Mouse (Mus musculus): ENCODE results near the gene Fam198b. TPM values are rescaled to one million over a fixed set of nuclear protein-coding genes. Genes with fewer than 3 reads are reported as not detected.

Fam198b gene
- polyA plus RNA-seq, 1 experiment from 2014 or later, result 1.7 TPM

DNA sequence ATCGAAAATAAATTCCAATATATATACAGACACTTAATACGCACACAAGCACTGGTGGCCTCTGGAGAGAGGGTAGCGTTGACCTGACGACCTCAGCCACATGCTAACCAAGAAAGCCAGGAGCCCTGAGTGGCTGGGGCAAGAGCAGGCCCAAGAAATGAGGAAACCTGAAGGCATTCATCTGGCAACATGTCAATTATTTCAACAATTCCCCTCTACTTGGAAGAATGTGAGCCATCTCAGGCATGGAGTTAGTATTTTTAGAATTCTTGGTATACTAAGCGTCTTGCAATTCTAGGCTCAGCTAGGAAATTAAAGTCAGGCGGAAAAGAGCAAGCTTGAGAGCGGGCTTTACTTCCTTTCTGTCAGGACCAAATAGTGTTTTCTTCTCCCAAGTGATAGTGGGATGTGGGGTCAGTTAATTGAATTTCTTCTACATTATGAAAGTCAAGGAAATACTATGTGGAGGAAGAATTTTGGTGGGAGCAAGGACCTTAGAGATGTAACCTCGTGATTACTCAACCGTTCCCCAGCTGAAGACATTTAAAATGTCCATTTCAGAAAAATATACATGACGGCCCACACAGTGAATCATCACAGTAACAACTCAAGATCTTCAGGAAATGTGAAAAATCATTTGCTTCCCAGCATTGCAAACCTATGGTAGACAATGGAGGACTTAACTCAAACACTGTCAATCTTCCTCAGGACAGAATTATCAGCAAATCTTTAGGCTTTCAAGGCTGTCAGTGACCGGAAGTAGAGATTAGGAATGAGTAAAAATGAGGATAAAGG is 93.5 kb downstream of the Fam198b start:
- WGBS, result 77% methylated on average over 11 of the region's 11 CpGs
- peak; percentile 41 for DNase-seq (ENCODE audit: low spot score)
- Histone ChIP-seq H3K36me3 (no peaks in the 10 kb centered on the region), H3K4me3 (no peak overlapping the region), H3K27ac (peak overlapping the region; percentile 13; the same call in 1 of the 2 replicates), H3K4me1 (replicated peaks) (peaks cover 17% of the 10 kb centered on the region), H3K27me3 (ENCODE audit: insufficient read depth, poor library complexity, severe bottlenecking) (no peaks in the 10 kb centered on the region), H3K9me3 (no peaks in the 10 kb centered on the region)

DNA sequence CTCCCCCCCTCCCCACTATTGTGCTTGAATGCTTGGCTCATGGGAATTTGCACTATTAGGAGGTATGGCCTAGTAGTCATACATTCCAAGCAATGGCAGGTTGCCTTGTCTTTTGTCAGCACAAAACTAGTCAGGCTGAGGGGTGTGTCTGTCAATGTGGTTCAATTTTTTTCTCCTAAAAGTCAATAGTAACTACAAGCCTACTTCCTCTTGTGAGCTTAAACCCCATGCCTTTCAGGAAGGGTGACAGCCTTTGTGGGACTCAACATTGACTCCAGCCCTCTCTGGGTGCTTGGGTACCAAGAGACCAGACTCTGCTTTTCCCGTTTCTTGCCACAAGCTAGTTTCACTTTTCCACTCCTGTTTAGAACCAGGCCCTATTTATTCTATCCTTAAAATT is 96.4 kb downstream of the Fam198b start:
- DNase-seq (ENCODE audit: low spot score), result no peak
- WGBS, result 76% methylated on average over 1 of the region's 1 CpGs
- no peaks in the 10 kb centered on the region for H3K27me3 ChIP-seq (ENCODE audit: insufficient read depth, poor library complexity, severe bottlenecking)
- no peak overlapping the region for H3K27ac ChIP-seq
- no peaks in the 10 kb centered on the region for H3K9me3 ChIP-seq
- H3K4me1 ChIP-seq (replicated peaks), result peaks cover 9% of the 10 kb centered on the region; the same call in 1 of the 2 replicates
- no peaks in the 10 kb centered on the region for H3K36me3 ChIP-seq
- H3K4me3 ChIP-seq, result no peak overlapping the region

DNA sequence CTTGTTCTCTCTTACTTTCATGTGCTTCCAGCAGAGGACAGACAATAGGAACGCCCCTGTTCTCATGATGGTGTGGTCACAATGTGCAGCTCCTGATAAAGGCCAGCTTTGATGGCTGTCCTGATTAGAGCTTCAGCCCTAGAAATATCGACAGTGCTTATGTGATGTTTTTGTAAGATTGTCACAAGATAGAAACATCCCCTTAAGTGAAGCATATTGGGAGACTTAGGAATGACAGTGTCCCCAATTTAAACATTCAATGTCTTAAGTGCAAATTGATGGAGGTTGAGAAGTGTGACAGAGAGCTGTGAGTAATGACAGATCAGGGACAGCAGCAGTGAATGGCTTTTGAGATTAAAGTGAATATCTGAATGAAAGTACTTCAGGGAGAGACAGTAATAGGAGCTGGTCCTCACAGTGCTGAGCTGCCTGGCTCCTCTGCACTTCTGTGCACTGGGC is 99.7 kb downstream of the Fam198b start:
- no peaks in the 10 kb centered on the region for H3K4me1 ChIP-seq (replicated peaks)
- H3K27me3 ChIP-seq (ENCODE audit: insufficient read depth, poor library complexity, severe bottlenecking), result no peaks in the 10 kb centered on the region
- no peaks in the 10 kb centered on the region for H3K36me3 ChIP-seq
- 68% methylated on average over 2 of the region's 2 CpGs for WGBS
- peak overlapping the region; percentile 23; the same call in 1 of the 2 replicates for H3K27ac ChIP-seq
- no peaks in the 10 kb centered on the region for H3K9me3 ChIP-seq
- DNase-seq (ENCODE audit: low spot score), result no peak
- H3K4me3 ChIP-seq, result no peak overlapping the region

DNA sequence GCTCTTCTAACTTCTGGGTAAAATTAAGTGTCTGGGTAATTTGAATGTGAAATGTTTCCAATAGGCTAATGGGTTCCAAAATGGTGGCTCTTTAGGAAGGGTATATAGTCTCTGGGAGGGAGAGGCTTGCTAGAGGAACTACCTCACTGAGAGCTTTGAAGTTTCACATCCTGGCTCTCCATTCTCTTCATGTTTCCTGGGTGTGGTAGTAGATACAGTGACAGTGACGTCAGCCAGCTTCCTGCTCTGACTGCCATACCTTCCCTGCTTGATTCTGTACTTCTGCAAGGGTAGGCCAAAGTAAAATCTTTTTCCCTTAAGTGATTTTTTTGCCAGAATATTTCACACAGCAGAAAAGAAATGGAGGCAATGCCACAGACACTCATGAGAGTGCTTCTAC is 100.2 kb downstream of the Fam198b start:
- H3K4me3 ChIP-seq, result no peak overlapping the region
- no peaks in the 10 kb centered on the region for H3K36me3 ChIP-seq
- H3K4me1 ChIP-seq (replicated peaks), result no peaks in the 10 kb centered on the region
- no peaks in the 10 kb centered on the region for H3K27me3 ChIP-seq (ENCODE audit: insufficient read depth, poor library complexity, severe bottlenecking)
- no peaks in the 10 kb centered on the region for H3K9me3 ChIP-seq
- DNase-seq (ENCODE audit: low spot score), result no peak
- 69% methylated on average over 1 of the region's 1 CpGs for WGBS
- H3K27ac ChIP-seq, result no peak overlapping the region

DNA sequence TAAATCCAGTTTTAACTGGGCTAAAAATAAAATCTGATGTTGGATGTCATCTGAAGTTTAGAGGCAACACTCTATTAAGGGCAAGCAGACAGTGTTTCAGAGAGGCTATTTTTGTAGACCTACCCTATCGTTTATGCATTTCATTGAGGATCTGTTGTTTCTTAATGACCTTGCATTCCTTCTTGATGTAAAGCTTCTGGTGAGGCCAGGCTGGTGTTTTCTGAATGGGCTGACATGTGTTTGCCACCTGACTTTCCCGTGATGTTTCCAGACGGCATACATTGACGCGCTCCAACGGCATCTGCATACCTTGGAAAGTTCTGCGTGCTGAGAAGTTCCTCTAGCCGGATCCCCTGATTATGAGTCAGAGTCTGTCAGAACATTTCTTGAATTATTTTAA is 104.9 kb downstream of the Fam198b start:
- no peaks in the 10 kb centered on the region for H3K4me1 ChIP-seq (replicated peaks)
- no peak for DNase-seq (ENCODE audit: low spot score)
- H3K27me3 ChIP-seq (ENCODE audit: insufficient read depth, poor library complexity, severe bottlenecking), result no peaks in the 10 kb centered on the region
- H3K36me3 ChIP-seq, result no peaks in the 10 kb centered on the region
- no peak overlapping the region for H3K4me3 ChIP-seq
- H3K9me3 ChIP-seq, result no peaks in the 10 kb centered on the region
- WGBS, result 72% methylated on average over 8 of the region's 8 CpGs
- no peak overlapping the region for H3K27ac ChIP-seq

DNA sequence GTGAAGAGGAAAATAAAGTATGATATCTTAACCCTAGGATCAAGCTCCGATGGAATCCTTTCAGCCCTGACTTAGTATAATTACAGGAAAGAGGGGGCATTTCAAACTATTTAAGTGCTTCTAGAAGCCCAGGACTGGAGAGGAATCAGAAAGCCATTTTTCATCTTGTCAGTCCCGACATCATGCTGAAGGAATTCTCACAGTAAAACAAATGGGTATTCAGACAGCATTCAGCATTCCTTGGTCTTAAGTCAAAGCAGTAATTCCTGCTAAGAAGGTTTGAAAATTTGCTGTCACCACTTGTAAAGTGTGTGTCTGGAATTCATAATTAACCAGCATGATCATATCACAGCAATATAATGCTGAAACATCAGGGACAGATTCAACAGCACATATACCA is 105.6 kb downstream of the Fam198b start:
- no peaks in the 10 kb centered on the region for H3K4me1 ChIP-seq (replicated peaks)
- no peak overlapping the region for H3K4me3 ChIP-seq
- 62% methylated on average over 2 of the region's 2 CpGs for WGBS
- no peaks in the 10 kb centered on the region for H3K27me3 ChIP-seq (ENCODE audit: insufficient read depth, poor library complexity, severe bottlenecking)
- no peak overlapping the region for H3K27ac ChIP-seq
- H3K9me3 ChIP-seq, result no peaks in the 10 kb centered on the region
- no peak for DNase-seq (ENCODE audit: low spot score)
- no peaks in the 10 kb centered on the region for H3K36me3 ChIP-seq

DNA sequence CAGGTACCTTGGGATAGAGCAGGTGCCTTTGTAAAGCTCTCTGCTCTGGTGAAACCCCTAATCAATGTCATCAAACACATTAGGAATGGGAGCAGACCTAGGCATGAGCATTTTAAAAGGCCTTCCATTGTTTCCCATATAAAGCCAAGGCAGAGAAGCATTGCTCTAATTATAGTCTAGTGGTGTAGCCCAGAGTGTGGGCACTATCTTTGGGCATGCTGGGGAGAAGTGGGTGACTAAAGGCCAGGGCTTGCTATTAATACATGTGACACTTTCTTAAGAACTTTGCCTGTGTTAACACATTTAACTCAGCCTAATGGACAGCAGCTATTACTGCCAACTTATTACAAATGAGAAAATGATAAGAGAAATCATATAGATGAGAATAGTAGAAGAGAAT is 106.1 kb downstream of the Fam198b start:
- no peak overlapping the region for H3K27ac ChIP-seq
- DNase-seq (ENCODE audit: low spot score), result no peak
- no peaks in the 10 kb centered on the region for H3K27me3 ChIP-seq (ENCODE audit: insufficient read depth, poor library complexity, severe bottlenecking)
- H3K36me3 ChIP-seq, result no peaks in the 10 kb centered on the region
- no peaks in the 10 kb centered on the region for H3K4me1 ChIP-seq (replicated peaks)
- no peaks in the 10 kb centered on the region for H3K9me3 ChIP-seq
- no peak overlapping the region for H3K4me3 ChIP-seq

DNA sequence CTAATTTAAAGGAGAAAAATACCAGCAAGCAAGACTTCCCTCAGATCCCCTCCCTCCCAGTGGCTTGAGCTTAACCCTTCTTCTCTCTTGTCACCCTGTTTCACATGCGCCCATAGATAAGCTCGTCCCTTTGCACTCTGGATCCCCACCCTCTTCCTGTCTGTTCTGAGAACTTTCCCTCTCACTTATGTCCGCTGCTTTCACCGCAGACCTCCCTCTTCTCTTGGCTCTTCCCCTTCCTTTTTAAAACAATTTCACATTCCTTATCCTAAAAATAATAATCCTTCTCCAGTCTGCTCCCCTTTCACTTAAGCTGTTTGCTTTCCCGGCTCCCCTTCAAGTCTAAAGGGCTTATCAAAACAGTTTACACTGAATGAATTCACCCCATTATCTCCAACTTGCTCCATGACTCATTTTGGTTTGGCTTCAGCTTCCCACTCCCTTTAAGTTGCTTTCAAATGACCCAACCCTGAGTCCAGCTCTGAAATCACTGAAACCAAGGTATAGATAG is 109.8 kb downstream of the Fam198b start:
- Histone ChIP-seq H3K27ac (no peak overlapping the region), H3K36me3 (no peaks in the 10 kb centered on the region), H3K9me3 (no peaks in the 10 kb centered on the region), H3K27me3 (ENCODE audit: insufficient read depth, poor library complexity, severe bottlenecking) (no peaks in the 10 kb centered on the region), H3K4me1 (replicated peaks) (no peaks in the 10 kb centered on the region), H3K4me3 (no peak overlapping the region)
- no peak for DNase-seq (ENCODE audit: low spot score)
- 63% methylated on average over 5 of the region's 5 CpGs for WGBS

DNA sequence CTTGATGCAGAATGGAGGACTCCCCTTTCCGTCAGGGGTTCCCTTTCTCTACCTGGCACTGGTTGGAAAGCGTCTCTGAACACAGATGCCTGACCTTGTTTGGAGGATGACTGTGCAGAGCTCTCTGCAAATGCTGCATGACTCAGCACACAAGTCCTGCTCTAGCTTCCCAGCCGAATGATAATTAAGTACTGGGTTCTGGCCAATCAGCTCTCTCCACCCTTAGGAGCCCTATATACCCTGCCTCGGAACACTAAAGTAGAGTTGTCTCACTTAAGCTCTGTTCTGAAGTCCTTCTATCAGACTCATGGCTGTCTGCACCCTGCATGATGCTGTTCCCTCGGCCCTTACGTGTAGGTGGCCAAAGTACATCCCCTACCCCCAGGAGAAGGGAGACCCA is 111.4 kb downstream of the Fam198b start:
- Histone ChIP-seq H3K4me1 (replicated peaks) (no peaks in the 10 kb centered on the region), H3K4me3 (no peak overlapping the region), H3K9me3 (no peaks in the 10 kb centered on the region), H3K36me3 (no peaks in the 10 kb centered on the region), H3K27me3 (ENCODE audit: insufficient read depth, poor library complexity, severe bottlenecking) (no peaks in the 10 kb centered on the region), H3K27ac (no peak overlapping the region)
- 87% methylated on average over 6 of the region's 6 CpGs for WGBS
- no peak for DNase-seq (ENCODE audit: low spot score)

Other genes starting within 250 kb of the Fam198b start
- gene Rxfp1, start 146.7 kb upstream of the Fam198b start, polyA plus RNA-seq (2016; fragmentation: Nextera tagmentation; extraction: Ambion mirVana), result not detected in 2 replicates
- 1.9 and 3.3 TPM in 2 replicates for gene Tmem144, start 31.8 kb upstream of the Fam198b start, polyA plus RNA-seq (2016; fragmentation: Nextera tagmentation; extraction: Ambion mirVana)

All from hindbrain, embryonic 10.5 days (tissue).